Mouse (Mus musculus): ENCODE results near the gene Ascl5. TPM values are rescaled to one million over a fixed set of nuclear protein-coding genes. Genes with fewer than 3 reads are reported as not detected.

Ascl5 gene
- 1.6 TPM in 1 of 2 replicates, not detected in the other for polyA plus RNA-seq (2012; ENCODE audit: low replicate concordance)

GRCm38 (mm10) chr1:136050312-136051012, at the start of gene Ascl5:
Ascl5 (plus strand) TSS chr1:136050804.

GRCm38 (mm10) chr1:136006292-136006748, 44.3 kb upstream of the Ascl5 start, which contains the start of gene Igfn1:
Igfn1 (minus strand) TSS chr1:136006342.

GRCm38 (mm10) chr1:136007211-136008158, 43.1 kb upstream of the Ascl5 start, which contains the start of gene Tmem9:
Tmem9 (plus strand) TSS chr1:136008150.

GRCm38 (mm10) chr1:136052547-136052946, 1.9 kb downstream of the Ascl5 start, which contains the start of gene Cacna1s:
Cacna1s (plus strand) TSS chr1:136052750.

Other genes starting within 250 kb of the Ascl5 start
- gene Lad1, start 232.2 kb upstream of the Ascl5 start, polyA plus RNA-seq (2012; ENCODE audit: low replicate concordance) = 1.2 and 1.4 TPM in 2 replicates
- not detected in 2 replicates for gene Tnnt2, start 214.4 kb upstream of the Ascl5 start, polyA plus RNA-seq (2012; ENCODE audit: low replicate concordance)
- not detected in 2 replicates for gene Pkp1, start 131.6 kb upstream of the Ascl5 start, polyA plus RNA-seq (2012; ENCODE audit: low replicate concordance)
- gene Igfn1, start 44.5 kb upstream of the Ascl5 start, polyA plus RNA-seq (2012; ENCODE audit: low replicate concordance) = not detected in 2 replicates
- 39.0 and 46.4 TPM in 2 replicates for gene Tmem9, start 42.7 kb upstream of the Ascl5 start, polyA plus RNA-seq (2012; ENCODE audit: low replicate concordance)
- gene Cacna1s, start 1.9 kb downstream of the Ascl5 start, polyA plus RNA-seq (2012; ENCODE audit: low replicate concordance) = 1.9 and 7.0 TPM in 2 replicates
- 14.5 and 25.5 TPM in 2 replicates for gene Kif21b, start 80.6 kb downstream of the Ascl5 start, polyA plus RNA-seq (2012; ENCODE audit: low replicate concordance)
- gene Mroh3, start 162.0 kb downstream of the Ascl5 start, polyA plus RNA-seq (2012; ENCODE audit: low replicate concordance) = not detected in 2 replicates
- gene Inava, start 183.5 kb downstream of the Ascl5 start, polyA plus RNA-seq (2012; ENCODE audit: low replicate concordance) = 0.07 and 0.43 TPM in 2 replicates
- gene Gpr25, start 210.1 kb downstream of the Ascl5 start, polyA plus RNA-seq (2012; ENCODE audit: low replicate concordance) = 1.3 and 2.1 TPM in 2 replicates